Mouse (Mus musculus) spleen, adult 2 months (tissue): ENCODE results near the gene Pigp. TPM values are rescaled to one million over a fixed set of nuclear protein-coding genes. Genes with fewer than 3 reads are reported as not detected.

Experiments used
- DNase-seq, 2 experiments: peaks; one replicate each; pipeline versions ENCODE4 v3.0.0 to v3.0.0-alpha.2; 2012 to 2021; ENCODE audit warnings: low spot score in 2 of 2, low read depth in 1 of 2
- H3K27ac ChIP-seq: fragments of 200-500 bp; 2 replicates; pipeline ENCODE4 v1.5.1; 2012; ENCODE audit warnings: low read length, inconsistent platforms; ENCODE audit not compliant: insufficient read depth
- H3K27me3 ChIP-seq: fragments of 200-500 bp; 2 replicates; pipeline ENCODE4 v1.6.1; 2012; ENCODE audit warnings: mild to moderate bottlenecking, moderate library complexity, low read length, inconsistent platforms; ENCODE audit not compliant: control insufficient read depth, insufficient read depth
- H3K36me3 ChIP-seq: fragments of 200-500 bp; 2 replicates; pipeline ENCODE4 v1.6.1; 2012; ENCODE audit warnings: mild to moderate bottlenecking, low read length, inconsistent platforms; ENCODE audit not compliant: control insufficient read depth, insufficient read depth
- H3K4me1 ChIP-seq: fragments of 200-500 bp; 2 replicates; pipeline ENCODE4 v1.6.1; 2011; ENCODE audit warnings: inconsistent platforms; ENCODE audit not compliant: control insufficient read depth, insufficient read depth, insufficient read length
- H3K4me3 ChIP-seq: fragments of 200-500 bp; 2 replicates; pipeline ENCODE4 v1.5.1; 2011; ENCODE audit warnings: mild to moderate bottlenecking, inconsistent platforms; ENCODE audit not compliant: insufficient read depth, insufficient read length; ENCODE audit errors: extremely low read depth
- CTCF ChIP-seq: fragments of 200-500 bp; IDR thresholded peaks from 2 replicates; pipeline ENCODE4 v1.5.1; 2011; ENCODE audit warnings: mild to moderate bottlenecking, inconsistent platforms; ENCODE audit not compliant: insufficient read depth, insufficient read length, insufficient replicate concordance; ENCODE audit errors: extremely low read depth
- POLR2A ChIP-seq: fragments of 200-500 bp; IDR thresholded peaks from 2 replicates; pipeline ENCODE4 v1.6.1; 2011; ENCODE audit warnings: low read depth, low read length, inconsistent platforms
- WGBS: fragments of 180-500 bp; shearing (Covaris S2); methylation state at CpG from one replicate; pipeline ENCODE4 v1.1.7; 2018; 5-methylcytosine and 5-hydroxymethylcytosine counted together
- polyA plus RNA-seq: library from polyadenylated mRNA; depleted of rRNA; stranded (reverse); fragments of >200 nt; gene quantifications from 2 replicates; pipeline ENCODE4 v1.2.3, GENCODE M21; 2012

Gene Pigp
- polyA plus RNA-seq, 1 experiment: 8.8 TPM

DNA sequence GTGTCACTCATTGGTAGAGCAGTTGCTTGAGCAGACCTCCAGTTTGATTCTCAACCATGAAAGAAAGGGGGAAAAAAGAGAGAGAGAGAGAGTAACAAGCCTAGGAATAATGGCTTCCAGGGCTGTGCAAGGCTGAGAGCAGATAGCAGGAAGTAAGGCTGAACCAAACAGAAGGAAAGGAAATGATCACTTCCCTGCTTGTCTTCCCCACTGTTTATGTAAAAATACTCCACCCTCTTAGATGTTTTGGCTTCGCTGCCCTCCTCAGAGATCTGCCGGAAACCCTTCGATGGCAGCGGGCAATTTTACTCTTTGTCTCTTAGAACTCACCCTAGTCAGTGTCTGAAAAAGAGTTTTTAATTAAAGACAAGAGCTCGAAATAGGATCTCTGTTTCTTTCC lies 48.0 kb downstream of the Pigp start:
- H3K4me3 ChIP-seq: no peak overlapping the region
- peaks cover 10% of the 10 kb centered on the region for H3K27me3 ChIP-seq
- peaks cover 4% of the 10 kb centered on the region; the same call in 1 of the 2 replicates for H3K4me1 ChIP-seq
- no peak for DNase-seq
- WGBS: 56% methylated on average over 5 of the region's 5 CpGs
- no peak overlapping the region for H3K27ac ChIP-seq
- no peak for TF ChIP-seq CTCF
- TF ChIP-seq POLR2A: no peak
- no peaks in the 10 kb centered on the region for H3K36me3 ChIP-seq

DNA sequence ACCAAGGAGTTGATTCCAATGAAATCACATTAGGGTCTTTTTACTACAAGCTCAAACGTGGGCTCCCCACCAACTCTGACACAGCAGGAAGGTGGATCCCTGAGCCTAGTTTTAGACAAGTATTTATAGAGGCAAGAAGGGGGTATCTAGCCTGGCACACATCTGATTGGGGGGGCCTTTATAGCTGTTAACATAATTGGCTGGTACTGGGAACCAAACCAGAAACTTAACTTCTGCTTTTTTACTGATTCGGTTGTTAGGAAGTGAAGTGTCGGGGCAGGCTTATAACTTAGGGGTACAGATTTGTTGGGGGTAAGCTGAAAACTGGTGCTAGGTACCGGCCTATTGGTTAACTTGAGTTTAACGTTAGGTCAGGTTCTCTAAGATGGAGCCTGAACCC lies 51.4 kb downstream of the Pigp start:
- TF ChIP-seq CTCF (no peak), POLR2A (no peak)
- Histone ChIP-seq H3K27ac (no peak overlapping the region), H3K4me1 (no peaks in the 10 kb centered on the region), H3K36me3 (no peaks in the 10 kb centered on the region), H3K4me3 (no peak overlapping the region), H3K27me3 (no peaks in the 10 kb centered on the region)
- DNase-seq: no peak
- 61% methylated on average over 5 of the region's 5 CpGs for WGBS

DNA sequence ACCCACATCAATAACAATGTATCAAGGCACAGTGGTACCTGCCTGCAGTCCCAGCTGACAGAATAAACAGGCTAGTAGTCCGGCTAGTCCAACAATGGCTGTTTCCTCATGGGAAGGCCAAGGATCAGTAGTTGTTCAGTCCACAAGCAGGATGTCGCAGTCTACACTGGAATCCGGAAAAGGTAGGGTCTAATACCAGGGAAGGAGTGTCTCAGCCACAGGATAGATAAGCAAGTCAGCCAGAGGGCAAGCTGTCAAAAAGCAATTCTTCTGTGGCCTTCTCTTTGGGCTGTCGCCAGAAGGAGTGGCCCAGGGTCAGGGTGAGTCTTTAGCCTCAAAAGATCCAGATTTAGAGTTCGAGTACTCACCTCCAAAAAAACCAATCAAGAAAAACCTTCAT lies 53.9 kb downstream of the Pigp start:
- Histone ChIP-seq H3K27me3 (peaks cover 2% of the 10 kb centered on the region; the same call in 1 of the 2 replicates), H3K27ac (no peak overlapping the region), H3K36me3 (no peaks in the 10 kb centered on the region), H3K4me3 (no peak overlapping the region), H3K4me1 (peaks cover 4% of the 10 kb centered on the region; the same call in 1 of the 2 replicates)
- DNase-seq: no peak
- no peak for TF ChIP-seq POLR2A
- TF ChIP-seq CTCF: no peak
- WGBS: 79% methylated on average over 5 of the region's 5 CpGs

DNA sequence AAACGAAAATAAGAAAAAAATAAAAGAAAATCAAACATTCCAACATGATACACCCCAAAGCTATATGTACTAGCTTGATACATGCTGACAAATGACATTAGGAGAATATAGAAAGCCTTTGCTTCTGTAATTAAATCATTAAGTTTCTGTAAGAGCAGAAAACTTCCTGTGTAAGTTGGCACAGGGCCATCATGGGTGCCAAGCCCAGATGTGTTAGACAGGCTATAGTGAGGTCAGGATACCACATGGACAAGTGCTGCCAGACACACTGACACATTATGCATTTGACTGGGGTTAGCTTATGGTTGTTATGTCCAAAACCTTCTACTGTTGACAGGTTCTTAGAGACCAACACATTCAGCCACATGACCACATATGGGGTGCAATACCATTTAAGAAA lies 56.4 kb downstream of the Pigp start:
- WGBS: 62% methylated on average over 1 of the region's 1 CpGs
- Histone ChIP-seq H3K4me3 (no peak overlapping the region), H3K27me3 (peaks cover 2% of the 10 kb centered on the region; the same call in 1 of the 2 replicates), H3K27ac (no peak overlapping the region), H3K36me3 (no peaks in the 10 kb centered on the region), H3K4me1 (peaks cover 7% of the 10 kb centered on the region)
- no peak for DNase-seq
- TF ChIP-seq POLR2A: no peak
- TF ChIP-seq CTCF: no peak

DNA sequence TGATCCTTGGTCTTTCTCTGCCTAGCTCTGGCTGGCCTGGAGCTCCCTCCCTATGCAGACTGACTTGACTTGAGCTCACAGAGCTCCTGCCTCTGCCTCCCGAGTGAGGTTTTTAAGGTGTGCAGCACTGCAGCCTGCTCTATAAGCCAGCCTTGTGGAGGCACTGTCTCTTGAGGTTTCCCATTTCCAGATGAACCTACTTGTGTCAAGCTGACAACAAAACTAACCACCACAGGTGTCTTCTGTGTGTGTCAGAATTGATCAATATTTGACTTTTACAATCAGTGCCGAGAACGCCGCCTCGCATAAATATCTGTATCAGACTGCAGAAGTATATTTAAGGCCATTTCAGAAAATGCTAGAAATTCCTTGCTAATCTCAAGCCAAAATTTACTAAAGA lies 57.0 kb downstream of the Pigp start:
- TF ChIP-seq CTCF: no peak
- no peak for TF ChIP-seq POLR2A
- Histone ChIP-seq H3K27me3 (peaks cover 2% of the 10 kb centered on the region; the same call in 1 of the 2 replicates), H3K4me3 (no peak overlapping the region), H3K4me1 (peaks cover 7% of the 10 kb centered on the region), H3K27ac (no peak overlapping the region), H3K36me3 (no peaks in the 10 kb centered on the region)
- 94% methylated on average over 5 of the region's 5 CpGs for WGBS
- no peak for DNase-seq

DNA sequence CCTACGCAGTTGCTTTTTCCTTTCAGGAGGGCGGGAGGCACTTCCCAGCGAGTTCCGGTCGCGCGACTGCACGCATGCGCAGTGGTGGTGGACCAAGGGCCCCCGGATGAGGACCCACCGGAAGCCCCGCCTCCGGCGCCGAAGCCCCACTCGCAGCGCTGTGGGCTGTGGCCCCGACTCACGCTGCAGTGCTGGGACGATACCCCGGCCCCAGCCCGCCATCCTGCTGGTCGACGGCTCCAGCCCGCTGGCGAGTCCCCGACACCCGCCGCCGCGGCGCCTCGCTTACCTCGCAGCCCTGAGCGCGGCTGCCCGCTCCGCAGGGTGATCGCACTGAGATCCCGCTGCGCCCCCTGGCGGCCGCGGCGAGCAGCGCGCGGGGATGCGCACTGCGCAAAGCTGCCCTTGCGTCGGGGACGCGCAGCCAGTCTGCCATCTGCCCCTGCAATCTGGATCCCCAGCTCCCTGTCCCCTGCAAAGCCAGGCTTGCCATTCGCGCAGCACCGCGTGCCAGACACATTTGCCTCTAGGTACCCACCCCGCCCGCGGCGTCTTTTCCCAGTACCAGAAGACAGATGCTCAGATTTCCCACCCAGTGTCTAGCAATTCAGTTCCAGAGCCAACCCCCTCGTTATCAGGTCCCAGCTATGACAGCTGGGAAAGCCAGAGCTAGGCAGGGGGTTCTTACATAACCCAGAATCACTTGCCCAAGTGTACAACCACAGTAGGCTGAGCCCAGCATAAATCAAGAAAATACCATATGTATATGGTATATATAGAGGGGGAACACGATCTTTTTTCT lies 58.2 kb downstream of the Pigp start, which contains the start of gene Hlcs:
Gene Hlcs, minus strand, starts transcription at position 343 of the 802 bp plus-strand sequence.
- Histone ChIP-seq H3K4me3 (peak within 1 kb of the TSS; percentile 88), H3K27me3 (peaks cover 2% of the 10 kb centered on the region; the same call in 1 of the 2 replicates), H3K4me1 (peaks cover 7% of the 10 kb centered on the region), H3K36me3 (no peaks in the 10 kb centered on the region), H3K27ac (peak within 1 kb of the TSS; percentile 99)
- WGBS: 2% methylated on average over 63 of the region's 64 CpGs
- peak; percentile 92 to 98 for DNase-seq
- peak; percentile 74 for TF ChIP-seq POLR2A
- peak; percentile 91 for TF ChIP-seq CTCF
